Mouse (Mus musculus) liver, embryonic 14.5 days (tissue): ENCODE measurements at regions not wholly inside any gene's neighbourhood (a gene's known extent, or its start where the extent isn't known, plus 50 kb on each side); places are given as distances from the start of the nearest gene placed in this dataset.

Experiments used
- CTCF ChIP-seq: IDR thresholded peaks from 2 replicates; pipeline ENCODE4 v1.5.1; 2016; ENCODE audit warnings: antibody characterized with exemption, low read depth, control low read depth
- EP300 ChIP-seq: IDR thresholded peaks from 2 replicates; pipeline ENCODE4 v1.6.1; 2016; ENCODE audit warnings: antibody characterized with exemption, low read depth

- TF ChIP-seq CTCF (no peak), EP300 (no peak)
Observed at GRCm38 (mm10) chr1:61221131-61221530, 243.4 kb downstream of the Icos start.
